Mouse (Mus musculus): ENCODE measurements at regions not wholly inside any gene's neighbourhood (a gene's known extent, or its start where the extent isn't known, plus 50 kb on each side); places are given as distances from the start of the nearest gene placed in this dataset.

- Histone ChIP-seq H3K4me2 (replicated peaks; ENCODE audit: low read depth, low read length) (no peak overlapping the region), H3K27me3 (ENCODE audit: insufficient read depth, low read length) (no peaks in the 10 kb centered on the region), H3K9me3 (ENCODE audit: low read length) (no peaks in the 10 kb centered on the region), H3K36me3 (ENCODE audit: insufficient read depth, low read length) (no peaks in the 10 kb centered on the region), H3K4me1 (ENCODE audit: insufficient read depth, low read length) (no peaks in the 10 kb centered on the region), H3K4me3 (ENCODE audit: low read length) (no peak overlapping the region), H3K27ac (ENCODE audit: low read length) (no peak overlapping the region), H3K9ac (replicated peaks; ENCODE audit: low read length) (no peak overlapping the region)
- WGBS: 33% methylated on average over 6 of the region's 6 CpGs
- ATAC-seq (ENCODE audit: low FRiP score, low TSS enrichment): no peak
These were observed 248.4 kb downstream of the Rps29 start for GRCm38 (mm10) chr12:68910590-68910989.

DNA sequence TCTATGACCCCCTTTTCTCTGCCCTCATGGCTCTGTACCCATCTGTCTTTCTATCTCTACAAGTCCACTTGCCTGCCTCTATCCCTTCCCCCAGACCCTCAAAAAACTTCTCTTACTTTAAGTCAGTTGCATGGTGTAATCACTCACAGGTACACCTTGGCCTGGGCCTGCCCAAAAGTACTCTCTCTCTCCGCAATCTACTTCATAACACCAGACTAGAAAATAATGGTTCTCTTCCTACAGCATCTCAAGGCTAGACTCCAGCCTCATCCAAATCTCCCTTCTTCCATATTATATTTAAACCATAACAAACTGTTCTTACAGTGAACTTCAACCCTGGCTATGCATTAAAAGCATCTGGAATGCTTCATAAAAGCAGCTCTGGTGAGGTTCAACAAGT lies 254.2 kb downstream of the Rps29 start:
- H3K9me3 ChIP-seq (ENCODE audit: low read length): no peaks in the 10 kb centered on the region
- H3K9ac ChIP-seq (replicated peaks; ENCODE audit: low read length): no peak overlapping the region
- ATAC-seq (ENCODE audit: low FRiP score, low TSS enrichment): no peak
- H3K4me1 ChIP-seq (ENCODE audit: insufficient read depth, low read length): no peaks in the 10 kb centered on the region
- H3K4me3 ChIP-seq (ENCODE audit: low read length): no peak overlapping the region
- 94% methylated on average over 1 of the region's 1 CpGs for WGBS
- H3K27me3 ChIP-seq (ENCODE audit: insufficient read depth, low read length): no peaks in the 10 kb centered on the region
- no peak overlapping the region for H3K27ac ChIP-seq (ENCODE audit: low read length)
- no peak overlapping the region for H3K4me2 ChIP-seq (replicated peaks; ENCODE audit: low read depth, low read length)
- no peaks in the 10 kb centered on the region for H3K36me3 ChIP-seq (ENCODE audit: insufficient read depth, low read length)

DNA sequence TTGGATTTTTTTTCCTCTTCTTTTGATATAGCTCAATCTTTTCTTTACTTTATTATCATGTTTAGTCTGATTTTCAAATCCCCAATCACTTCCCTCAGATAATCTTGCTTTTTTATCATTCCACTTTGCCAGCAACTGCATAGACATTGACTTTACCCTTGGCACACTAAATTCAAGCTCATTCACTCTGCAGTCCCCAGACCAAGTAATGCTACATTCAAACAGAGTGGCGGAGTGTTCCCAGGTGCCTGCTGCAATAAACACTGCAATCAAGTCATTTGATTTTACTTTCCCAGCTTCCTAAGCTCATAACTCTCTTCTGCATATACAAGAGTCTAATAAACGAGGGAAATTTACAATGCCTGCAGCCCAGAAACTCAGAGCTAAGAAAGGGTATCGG lies 269.8 kb downstream of the Rps29 start:
- no peak overlapping the region for H3K4me2 ChIP-seq (replicated peaks; ENCODE audit: low read depth, low read length)
- no peak overlapping the region for H3K27ac ChIP-seq (ENCODE audit: low read length)
- H3K4me1 ChIP-seq (ENCODE audit: insufficient read depth, low read length): no peaks in the 10 kb centered on the region
- no peak for ATAC-seq (ENCODE audit: low FRiP score, low TSS enrichment)
- no peak overlapping the region for H3K4me3 ChIP-seq (ENCODE audit: low read length)
- H3K27me3 ChIP-seq (ENCODE audit: insufficient read depth, low read length): no peaks in the 10 kb centered on the region
- no peaks in the 10 kb centered on the region for H3K9me3 ChIP-seq (ENCODE audit: low read length)
- H3K9ac ChIP-seq (replicated peaks; ENCODE audit: low read length): no peak overlapping the region
- 61% methylated on average over 3 of the region's 3 CpGs for WGBS
- H3K36me3 ChIP-seq (ENCODE audit: insufficient read depth, low read length): no peaks in the 10 kb centered on the region

DNA sequence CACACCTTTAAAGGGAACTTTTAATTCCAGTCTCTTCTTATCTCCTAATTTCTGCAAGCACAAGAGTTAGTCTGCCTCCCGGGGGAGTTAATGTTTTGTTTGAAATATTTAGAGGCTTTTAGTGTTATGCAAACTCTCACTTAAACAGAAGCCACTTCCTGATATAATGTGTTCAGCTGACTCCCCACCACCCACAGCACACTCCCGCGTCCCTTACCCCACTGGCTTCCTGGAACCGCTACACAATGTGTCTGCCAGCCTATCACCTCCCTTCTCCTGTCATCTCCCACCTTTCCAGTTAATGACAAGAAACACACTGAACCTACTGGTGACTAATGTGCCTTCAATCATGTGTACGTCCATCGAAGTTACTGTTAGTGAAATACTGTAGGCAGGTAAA lies 276.5 kb downstream of the Rps29 start:
- no peaks in the 10 kb centered on the region for H3K9me3 ChIP-seq (ENCODE audit: low read length)
- H3K4me2 ChIP-seq (replicated peaks; ENCODE audit: low read depth, low read length): no peak overlapping the region
- no peak overlapping the region for H3K9ac ChIP-seq (replicated peaks; ENCODE audit: low read length)
- H3K4me3 ChIP-seq (ENCODE audit: low read length): no peak overlapping the region
- ATAC-seq (ENCODE audit: low FRiP score, low TSS enrichment): no peak
- H3K27ac ChIP-seq (ENCODE audit: low read length): no peak overlapping the region
- no peaks in the 10 kb centered on the region for H3K4me1 ChIP-seq (ENCODE audit: insufficient read depth, low read length)
- H3K27me3 ChIP-seq (ENCODE audit: insufficient read depth, low read length): no peaks in the 10 kb centered on the region
- 61% methylated on average over 6 of the region's 6 CpGs for WGBS
- no peaks in the 10 kb centered on the region for H3K36me3 ChIP-seq (ENCODE audit: insufficient read depth, low read length)

DNA sequence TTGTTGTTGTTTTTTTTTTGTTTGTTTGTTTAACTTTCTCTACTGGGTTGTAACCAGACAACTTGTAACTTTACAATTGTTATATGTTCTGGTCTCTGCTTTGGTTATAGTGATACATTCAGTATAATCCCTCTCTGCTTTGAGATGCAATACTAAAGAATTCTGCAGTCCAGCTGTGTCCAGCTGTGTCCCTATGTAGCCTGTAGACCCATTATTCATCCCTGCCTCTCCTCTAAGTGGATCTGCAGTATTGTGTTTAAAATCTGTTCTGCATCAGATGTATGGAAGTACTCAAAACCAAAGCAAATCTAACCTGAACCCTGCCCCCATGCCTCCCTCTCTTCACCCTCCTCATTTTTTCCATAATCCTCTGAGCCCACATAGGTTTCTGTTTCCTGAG lies 279.6 kb downstream of the Rps29 start:
- Histone ChIP-seq H3K9me3 (ENCODE audit: low read length) (no peaks in the 10 kb centered on the region), H3K4me3 (ENCODE audit: low read length) (no peak overlapping the region), H3K4me2 (replicated peaks; ENCODE audit: low read depth, low read length) (no peak overlapping the region), H3K9ac (replicated peaks; ENCODE audit: low read length) (no peak overlapping the region), H3K4me1 (ENCODE audit: insufficient read depth, low read length) (no peaks in the 10 kb centered on the region), H3K36me3 (ENCODE audit: insufficient read depth, low read length) (no peaks in the 10 kb centered on the region), H3K27me3 (ENCODE audit: insufficient read depth, low read length) (no peaks in the 10 kb centered on the region), H3K27ac (ENCODE audit: low read length) (no peak overlapping the region)
- ATAC-seq (ENCODE audit: low FRiP score, low TSS enrichment): no peak

- Histone ChIP-seq H3K4me1 (ENCODE audit: insufficient read depth, low read length) (no peaks in the 10 kb centered on the region), H3K27me3 (ENCODE audit: insufficient read depth, low read length) (no peaks in the 10 kb centered on the region), H3K36me3 (ENCODE audit: insufficient read depth, low read length) (no peaks in the 10 kb centered on the region), H3K9me3 (ENCODE audit: low read length) (no peaks in the 10 kb centered on the region), H3K9ac (replicated peaks; ENCODE audit: low read length) (no peak overlapping the region), H3K4me2 (replicated peaks; ENCODE audit: low read depth, low read length) (no peak overlapping the region), H3K4me3 (ENCODE audit: low read length) (no peak overlapping the region), H3K27ac (ENCODE audit: low read length) (no peak overlapping the region)
- ATAC-seq (ENCODE audit: low FRiP score, low TSS enrichment): no peak
- WGBS: 93% methylated on average over 4 of the region's 4 CpGs
These were observed 287.7 kb downstream of the Rps29 start for GRCm38 (mm10) chr12:68871259-68871658.

GRCm38 (mm10) chr12:68862991-68863356 lies 296.0 kb downstream of the Rps29 start:
- 64% methylated on average over 3 of the region's 3 CpGs for WGBS
- H3K4me3 ChIP-seq (ENCODE audit: low read length): no peak overlapping the region
- H3K9ac ChIP-seq (replicated peaks; ENCODE audit: low read length): no peak overlapping the region
- ATAC-seq (ENCODE audit: low FRiP score, low TSS enrichment): no peak
- H3K9me3 ChIP-seq (ENCODE audit: low read length): no peaks in the 10 kb centered on the region
- H3K4me1 ChIP-seq (ENCODE audit: insufficient read depth, low read length): no peaks in the 10 kb centered on the region
- H3K27me3 ChIP-seq (ENCODE audit: insufficient read depth, low read length): no peaks in the 10 kb centered on the region
- H3K27ac ChIP-seq (ENCODE audit: low read length): no peak overlapping the region
- no peak overlapping the region for H3K4me2 ChIP-seq (replicated peaks; ENCODE audit: low read depth, low read length)
- H3K36me3 ChIP-seq (ENCODE audit: insufficient read depth, low read length): no peaks in the 10 kb centered on the region

GRCm38 (mm10) chr12:68862313-68862990 lies 296.5 kb downstream of the Rps29 start:
- H3K4me1 ChIP-seq (ENCODE audit: insufficient read depth, low read length): no peaks in the 10 kb centered on the region
- H3K4me3 ChIP-seq (ENCODE audit: low read length): no peak overlapping the region
- no peak overlapping the region for H3K27ac ChIP-seq (ENCODE audit: low read length)
- no peak for ATAC-seq (ENCODE audit: low FRiP score, low TSS enrichment)
- H3K9me3 ChIP-seq (ENCODE audit: low read length): no peaks in the 10 kb centered on the region
- H3K9ac ChIP-seq (replicated peaks; ENCODE audit: low read length): no peak overlapping the region
- H3K36me3 ChIP-seq (ENCODE audit: insufficient read depth, low read length): no peaks in the 10 kb centered on the region
- no peak overlapping the region for H3K4me2 ChIP-seq (replicated peaks; ENCODE audit: low read depth, low read length)
- 48% methylated on average over 5 of the region's 5 CpGs for WGBS
- H3K27me3 ChIP-seq (ENCODE audit: insufficient read depth, low read length): no peaks in the 10 kb centered on the region

DNA sequence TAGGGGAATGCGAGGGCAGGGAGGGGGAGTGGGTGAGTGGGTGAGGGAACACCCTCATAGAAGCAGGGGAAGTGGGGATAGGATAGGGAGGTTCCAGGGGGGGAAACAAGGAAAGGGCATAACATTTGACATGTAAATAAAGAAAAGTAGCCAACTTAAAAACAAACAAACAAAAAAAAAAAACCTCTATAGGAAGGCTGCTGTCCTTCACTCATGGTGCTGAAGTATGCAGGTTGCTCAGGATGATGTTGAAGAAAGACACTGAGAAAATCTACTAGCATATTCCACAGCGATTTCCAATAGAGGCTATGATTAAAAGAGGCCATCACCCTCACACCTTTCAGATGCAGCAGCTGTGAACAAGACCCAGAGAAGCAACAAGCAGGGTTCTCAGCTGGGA lies 298.7 kb downstream of the Rps29 start:
- no peaks in the 10 kb centered on the region for H3K4me1 ChIP-seq (ENCODE audit: insufficient read depth, low read length)
- 67% methylated on average over 2 of the region's 2 CpGs for whole genome bisulfite sequencing
- no peaks in the 10 kb centered on the region for H3K36me3 ChIP-seq (ENCODE audit: insufficient read depth, low read length)
- H3K9ac ChIP-seq (replicated peaks; ENCODE audit: low read length): no peak overlapping the region
- H3K27ac ChIP-seq (ENCODE audit: low read length): no peak overlapping the region
- H3K9me3 ChIP-seq (ENCODE audit: low read length): no peaks in the 10 kb centered on the region
- H3K4me3 ChIP-seq (ENCODE audit: low read length): no peak overlapping the region
- H3K4me2 ChIP-seq (replicated peaks; ENCODE audit: low read depth, low read length): no peak overlapping the region
- no peaks in the 10 kb centered on the region for H3K27me3 ChIP-seq (ENCODE audit: insufficient read depth, low read length)
- ATAC-seq (ENCODE audit: low FRiP score, low TSS enrichment): no peak

- no peak overlapping the region for H3K27ac ChIP-seq (ENCODE audit: low read length)
- no peaks in the 10 kb centered on the region for H3K27me3 ChIP-seq (ENCODE audit: insufficient read depth, low read length)
- H3K4me2 ChIP-seq (replicated peaks; ENCODE audit: low read depth, low read length): no peak overlapping the region
- no peak overlapping the region for H3K4me3 ChIP-seq (ENCODE audit: low read length)
- no peaks in the 10 kb centered on the region for H3K4me1 ChIP-seq (ENCODE audit: insufficient read depth, low read length)
- no peak overlapping the region for H3K9ac ChIP-seq (replicated peaks; ENCODE audit: low read length)
- no peaks in the 10 kb centered on the region for H3K36me3 ChIP-seq (ENCODE audit: insufficient read depth, low read length)
- no peak for ATAC-seq (ENCODE audit: low FRiP score, low TSS enrichment)
- WGBS: 79% methylated on average over 9 of the region's 9 CpGs
- H3K9me3 ChIP-seq (ENCODE audit: low read length): no peaks in the 10 kb centered on the region
These were observed 309.3 kb downstream of the Rps29 start for GRCm38 (mm10) chr12:68849616-68850140.
